Mouse (Mus musculus): ENCODE data around the gene Apol6.

- TF ChIP-seq CTCF (IDR thresholded peaks at IDR 0.05; ENCODE audit: extremely low read depth, insufficient read depth, low read length) (no peak), POLR2A (IDR thresholded peaks at IDR 0.05; ENCODE audit: extremely low read depth, insufficient read depth, low read length) (no peak)
Measured at GRCm38 (mm10) chr15:77022401-77022957, 22.1 kb upstream of the Apol6 start.

Data from cortical plate, adult 2 months (tissue).